ENCODE assay signal across 7 mouse cellular contexts in the genomic region with DNA sequence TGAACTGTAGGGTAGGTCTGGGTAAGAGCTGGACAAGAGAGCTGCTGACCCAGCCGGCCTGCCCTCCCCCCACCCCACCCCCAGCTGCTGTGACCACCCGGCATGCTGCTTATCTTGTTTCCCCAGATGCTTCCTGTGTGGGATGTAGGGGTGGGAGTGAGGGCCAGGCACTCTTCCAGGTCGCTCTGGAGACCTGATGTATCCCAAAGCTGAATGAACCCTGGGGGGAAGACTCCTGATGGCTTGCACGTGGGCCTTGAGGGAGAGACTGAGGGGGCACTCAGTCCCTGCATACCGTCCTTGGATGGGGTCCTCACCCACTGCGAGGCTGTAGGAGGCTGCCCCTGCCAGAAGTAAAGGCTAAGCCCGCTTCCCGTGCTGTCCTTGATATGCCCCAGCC. TPM values are rescaled to one million over a fixed set of nuclear protein-coding genes. Genes with fewer than 3 reads are reported as not detected.
A peak's percentile ranks its signal among the peaks of the same experiment; 100 is the strongest.
DNase-seq lines count a peak whose midpoint lies in the region; ATAC-seq and TF ChIP-seq lines count a peak whose summit lies in the region.

No protein-coding gene starts in this region.

- peaks cover 0 to 13% of the 10 kb centered on the region in 2 experiments; a peak in 2 of 4 replicates for H3K36me3 ChIP-seq in MEL (ENCODE audit: control insufficient read depth in 1 of 2, insufficient read depth in 2 of 2, low read length in 2 of 2)
- H3K36me3 ChIP-seq in liver, embryonic 14.5 days (replicated peaks; ENCODE audit: control insufficient read depth, insufficient read depth, low read depth), result no peaks in the 10 kb centered on the region

- no peaks in the 10 kb centered on the region for H3K9me3 ChIP-seq in MEL (replicated peaks; ENCODE audit: insufficient read depth, low read length)
- H3K9me3 ChIP-seq in liver, embryonic 14.5 days (ENCODE audit: control insufficient read depth, low read length), result no peaks in the 10 kb centered on the region

- TF ChIP-seq POLR2A in MEL (IDR thresholded peaks at IDR 0.05; ENCODE audit: control insufficient read depth in 1 of 2, insufficient read depth in 1 of 2, low read depth in 1 of 2, low read length in 2 of 2, poor library complexity in 1 of 2), result no peak; a peak in 1 of 4 replicates

- TF ChIP-seq CTCF in MEL (IDR thresholded peaks at IDR 0.05 in 2 of 3, conservative IDR thresholded peaks at IDR 0.05 in 1 of 3; ENCODE audit: control insufficient read depth in 1 of 3, insufficient read depth in 1 of 3, low read depth in 2 of 3, low read length in 3 of 3, poor library complexity in 1 of 3, severe bottlenecking in 1 of 3), result no peak
- no peak for TF ChIP-seq CTCF in liver, embryonic 14.5 days (IDR thresholded peaks at IDR 0.05; ENCODE audit: low read depth)
- TF ChIP-seq CTCF in left cerebral cortex, adult 2 months (IDR thresholded peaks at IDR 0.05), result no peak

- peaks cover 10 to 22% of the 10 kb centered on the region in 2 experiments for H3K4me1 ChIP-seq in MEL (ENCODE audit: control insufficient read depth in 1 of 2, insufficient read depth in 2 of 2, low read length in 2 of 2)
- peaks cover 13% of the 10 kb centered on the region for H3K4me1 ChIP-seq in brown adipose tissue, adult 24 weeks (ENCODE audit: control insufficient read depth, insufficient read depth, insufficient read length, low read length)
- H3K4me1 ChIP-seq in liver, embryonic 14.5 days (replicated peaks; ENCODE audit: control insufficient read depth in 2 of 2, insufficient read depth in 2 of 2, low read length in 1 of 2), result peaks cover 17 to 28% of the 10 kb centered on the region in 2 experiments

- TF ChIP-seq RAD21 in MEL (IDR thresholded peaks at IDR 0.05; ENCODE audit: low read depth, low read length), result no peak

- peak overlapping the region; percentile 98 for H3K27ac ChIP-seq in MEL (ENCODE audit: control insufficient read depth, low read depth, low read length)
- peak overlapping the region; percentile 97 for H3K27ac ChIP-seq in brown adipose tissue, adult 24 weeks (replicated peaks; ENCODE audit: low read depth, low read length)
- peak overlapping the region; percentile 84 for H3K27ac ChIP-seq in liver, embryonic 14.5 days
- no peak overlapping the region; the same call in 1 of the 2 replicates for H3K27ac ChIP-seq in left cerebral cortex, adult 2 months

- H3K4me2 ChIP-seq in liver, embryonic 14.5 days (ENCODE audit: low read depth), result peak overlapping the region; percentile 55

- H3K27me3 ChIP-seq in MEL (ENCODE audit: control insufficient read depth in 1 of 2, insufficient read depth in 2 of 2, low read length in 2 of 2), result no peaks in the 10 kb centered on the region
- H3K27me3 ChIP-seq in liver, embryonic 14.5 days (ENCODE audit: control insufficient read depth, insufficient read depth, low read length), result no peaks in the 10 kb centered on the region; the same call in 1 of the 2 replicates

- peak overlapping the region; percentile 71 for H3K9ac ChIP-seq in MEL (ENCODE audit: control insufficient read depth, low read depth, low read length, poor library complexity, severe bottlenecking)
- no peak overlapping the region; the same call in 1 of the 2 replicates for H3K9ac ChIP-seq in liver, embryonic 14.5 days (replicated peaks)

- peak overlapping the region; percentile 52 to 80 for H3K4me3 ChIP-seq in MEL (ENCODE audit: control insufficient read depth in 1 of 2, insufficient read depth in 1 of 2, low read depth in 2 of 2, low read length in 2 of 2)
- no peak overlapping the region for H3K4me3 ChIP-seq in brown adipose tissue, adult 24 weeks (ENCODE audit: insufficient read depth, low read depth, low read length)
- no peak overlapping the region for H3K4me3 ChIP-seq in liver, embryonic 14.5 days (ENCODE audit: insufficient read depth in 1 of 2, low read depth in 2 of 2, low read length in 2 of 2)
- no peak overlapping the region for H3K4me3 ChIP-seq in left cerebral cortex, adult 2 months

- peak; percentile 69 to 89 for TF ChIP-seq EP300 in MEL (IDR thresholded peaks at IDR 0.05; ENCODE audit: low read depth in 1 of 2, low read length in 2 of 2)
- TF ChIP-seq EP300 in liver, embryonic 14.5 days (IDR thresholded peaks at IDR 0.05; ENCODE audit: low read depth), result no peak

- intact Hi-C loops in left cerebral cortex, adult 2 months (cut with DNase I), result no loop called here

- WGBS in liver, embryonic 14.5 days (ENCODE audit: insufficient replicate concordance), result 9% methylated on average over 8 of the region's 8 CpGs

- DNase-seq in MEL (ENCODE audit: low read depth, low spot score), result peak; percentile 80
- peak; percentile 78 for DNase-seq in heart, postnatal 4 days
- peak in 2 of 3 experiments; percentile 27 to 43 for DNase-seq in liver, embryonic 14.5 days (ENCODE audit: low read depth in 3 of 3, low spot score in 3 of 3)
- DNase-seq in yolk sac, embryonic 10.5 days (ENCODE audit: low spot score), result peak; percentile 82
- DNase-seq in left cerebral cortex, adult 2 months (ENCODE audit: extremely low spot score in 1 of 2, low spot score in 2 of 2), result no peak
- DNase-seq in layer of hippocampus, postnatal 14 days (ENCODE audit: low spot score in 2 of 2), result no peak

- peak; percentile 32 for ATAC-seq in liver, embryonic 14.5 days (ENCODE audit: insufficient read depth)

- H3K79me2 ChIP-seq in MEL (ENCODE audit: control insufficient read depth, insufficient read depth, low read length, poor library complexity), result no peaks in the 10 kb centered on the region

TF ChIP-seq in MEL, 35 proteins besides CTCF, POLR2A, EP300 and RAD21 (continues in another document):
- TF ChIP-seq RCOR1 (IDR thresholded peaks at IDR 0.05; ENCODE audit: low read depth, low read length) (peak; percentile 50; the same call in 1 of the 2 replicates), BHLHE40 (IDR thresholded peaks at IDR 0.05; ENCODE audit: borderline replicate concordance, low read depth, low read length) (peak; percentile 80), MXI1 (IDR thresholded peaks at IDR 0.05; ENCODE audit: low read depth, low read length) (peak; percentile 89), HCFC1 (IDR thresholded peaks at IDR 0.05; ENCODE audit: low read depth, low read length) (no peak), MYC (IDR thresholded peaks at IDR 0.05; ENCODE audit: low read depth, low read length) (peak; percentile 52; the same call in 1 of the 2 replicates), SIN3A (IDR thresholded peaks at IDR 0.05; ENCODE audit: low read length) (peak; percentile 58), CHD2 (IDR thresholded peaks at IDR 0.05; ENCODE audit: low read length) (peak; percentile 41), MAZ (IDR thresholded peaks at IDR 0.05; ENCODE audit: low read depth, low read length) (peak; percentile 78; the same call in 1 of the 2 replicates), ETS1 (IDR thresholded peaks at IDR 0.05; ENCODE audit: low read depth, low read length) (peak; percentile 77), TCF12 (IDR thresholded peaks at IDR 0.05; ENCODE audit: low read depth, low read length) (peak; percentile 96), GATA1 (IDR thresholded peaks at IDR 0.05; ENCODE audit: low read depth, low read length) (peak; percentile 60; the same call in 1 of the 2 replicates), ELF1 (IDR thresholded peaks at IDR 0.05; ENCODE audit: low read depth, low read length) (no peak)

RNA-seq across cellular contexts. Expression of gene Atp5mpl, which starts 21.7 kb away (rescaled TPM):
- total RNA-seq in MEL (2012; rRNA removed), result 461 and 487 TPM in 2 replicates
- 1,000 to 10,000 TPM in 1 of 2 experiments, 100 to 1,000 TPM in 1; 224 to 1,158 TPM for polyA plus RNA-seq in MEL (2012; ENCODE audit: insufficient read depth in 1 of 2, insufficient read length in 2 of 2, low read depth in 1 of 2, low replicate concordance in 2 of 2, missing spikeins in 1 of 2)
- polyA plus RNA-seq in brown adipose tissue, adult 24 weeks (2012; ENCODE audit: insufficient read depth, insufficient read length, missing spikeins), result 2,071 and 2,182 TPM in 2 replicates
- total RNA-seq in heart, postnatal 4 days (2021), result 1,000 to 10,000 TPM; 1,243 to 1,298 TPM
- 139 and 170 TPM in 2 replicates for polyA plus RNA-seq in liver, embryonic 14.5 days (2012; rRNA removed)
- polyA plus RNA-seq in liver, embryonic 14.5 days (2014; fragmentation: Nextera tagmentation; extraction: Ambion mirVana), result 631 and 642 TPM in 2 replicates
- total RNA-seq in left cerebral cortex, adult 2 months (2021), result 100 to 1,000 TPM; 328 to 341 TPM
- 100 to 1,000 TPM; 434 to 440 TPM for total RNA-seq in layer of hippocampus, postnatal 14 days (2021)

RNA-seq across cellular contexts. Expression of gene Tdrd9, which starts 26.2 kb away (rescaled TPM):
- total RNA-seq in MEL (2012; rRNA removed), result 24.5 and 46.5 TPM in 2 replicates
- 10 to 100 TPM in 1 of 2 experiments, not detected in 1; 28.9 TPM for polyA plus RNA-seq in MEL (2012; ENCODE audit: insufficient read depth in 1 of 2, insufficient read length in 2 of 2, low read depth in 1 of 2, low replicate concordance in 2 of 2, missing spikeins in 1 of 2)
- polyA plus RNA-seq in brown adipose tissue, adult 24 weeks (2012; ENCODE audit: insufficient read depth, insufficient read length, missing spikeins), result not detected in 2 replicates
- total RNA-seq in heart, postnatal 4 days (2021), result under 1 TPM; 0.33 to 0.50 TPM
- polyA plus RNA-seq in liver, embryonic 14.5 days (2012; rRNA removed), result 0.01 and 0.06 TPM in 2 replicates
- polyA plus RNA-seq in liver, embryonic 14.5 days (2014; fragmentation: Nextera tagmentation; extraction: Ambion mirVana), result 0.04 TPM in 1 of 2 replicates, not detected in the other
- total RNA-seq in left cerebral cortex, adult 2 months (2021), result under 1 TPM; 0.56 to 0.57 TPM
- under 1 TPM; 0.12 to 0.16 TPM for total RNA-seq in layer of hippocampus, postnatal 14 days (2021)

RNA-seq across cellular contexts. Expression of gene Rd3l, which starts 36.0 kb away (rescaled TPM):
- total RNA-seq in MEL (2012; rRNA removed), result 0.08 TPM in 1 of 2 replicates, not detected in the other
- polyA plus RNA-seq in MEL (2012; ENCODE audit: insufficient read depth in 1 of 2, insufficient read length in 2 of 2, low read depth in 1 of 2, low replicate concordance in 2 of 2, missing spikeins in 1 of 2), result not detected
- not detected in 2 replicates for polyA plus RNA-seq in brown adipose tissue, adult 24 weeks (2012; ENCODE audit: insufficient read depth, insufficient read length, missing spikeins)
- under 1 TPM; 0.29 to 0.90 TPM for total RNA-seq in heart, postnatal 4 days (2021)
- polyA plus RNA-seq in liver, embryonic 14.5 days (2012; rRNA removed), result not detected in 2 replicates
- not detected in 2 replicates for polyA plus RNA-seq in liver, embryonic 14.5 days (2014; fragmentation: Nextera tagmentation; extraction: Ambion mirVana)
- under 1 TPM in 1 of 2 experiments, not detected in 1; 0.50 TPM for total RNA-seq in left cerebral cortex, adult 2 months (2021)
- under 1 TPM in 1 of 2 experiments, not detected in 1; 0.38 TPM for total RNA-seq in layer of hippocampus, postnatal 14 days (2021)

RNA-seq across cellular contexts. Expression of gene Ppp1r13b, which starts 37.2 kb away (rescaled TPM):
- 1.5 and 2.0 TPM in 2 replicates for total RNA-seq in MEL (2012; rRNA removed)
- 1 to 10 TPM in 1 of 2 experiments, not detected in 1; 8.7 TPM for polyA plus RNA-seq in MEL (2012; ENCODE audit: insufficient read depth in 1 of 2, insufficient read length in 2 of 2, low read depth in 1 of 2, low replicate concordance in 2 of 2, missing spikeins in 1 of 2)
- polyA plus RNA-seq in brown adipose tissue, adult 24 weeks (2012; ENCODE audit: insufficient read depth, insufficient read length, missing spikeins), result 4.5 and 5.9 TPM in 2 replicates
- 10 to 100 TPM; 24.8 to 25.7 TPM for total RNA-seq in heart, postnatal 4 days (2021)
- 2.5 and 2.8 TPM in 2 replicates for polyA plus RNA-seq in liver, embryonic 14.5 days (2012; rRNA removed)
- polyA plus RNA-seq in liver, embryonic 14.5 days (2014; fragmentation: Nextera tagmentation; extraction: Ambion mirVana), result 2.9 and 3.6 TPM in 2 replicates
- 10 to 100 TPM; 59.4 to 61.0 TPM for total RNA-seq in left cerebral cortex, adult 2 months (2021)
- total RNA-seq in layer of hippocampus, postnatal 14 days (2021), result 10 to 100 TPM; 79.3 to 83.0 TPM

Comparison
In these comparisons a context has a peak if more than half of its experiments do, and no peak if none do; other contexts are left out.
1. DNase-seq: peak in MEL (single experiment), heart, postnatal 4 days (single experiment), liver, embryonic 14.5 days (2 of 3) and yolk sac, embryonic 10.5 days (single experiment); none in left cerebral cortex, adult 2 months (0 of 2) and layer of hippocampus, postnatal 14 days (0 of 2).
2. H3K4me3 ChIP-seq: peak in MEL (2 of 2); none in brown adipose tissue, adult 24 weeks (single experiment), liver, embryonic 14.5 days (0 of 2) and left cerebral cortex, adult 2 months (single experiment).
3. RNA of gene Tdrd9, which starts 26.2 kb away (total RNA-seq): 24.5 to 46.5 TPM in MEL; 0.56 to 0.57 TPM in left cerebral cortex, adult 2 months, 0.33 to 0.50 TPM in heart, postnatal 4 days and 0.12 to 0.16 TPM in layer of hippocampus, postnatal 14 days; every median in the first group is over 10 times any median in the second.